Mouse (Mus musculus): ENCODE measurements around the gene Mrpl55.

- no peak for TF ChIP-seq CTCF (conservative IDR thresholded peaks at IDR 0.05; ENCODE audit: low read length)
- TF ChIP-seq POU5F1 (IDR thresholded peaks at IDR 0.05; ENCODE audit: borderline replicate concordance, low read length): no peak
Measured at GRCm38 (mm10) chr11:59163255-59164236, 38.7 kb upstream of the Mrpl55 start, which contains the start of gene Iba57.

Measured in E14TG2a.4 (cell line).